Mouse (Mus musculus) MEL (cell line): ENCODE data around the gene Scn4a. TPM values are rescaled to one million over a fixed set of nuclear protein-coding genes. Genes with fewer than 3 reads are reported as not detected.

Source experiments
- DNase-seq: peaks from one replicate; pipeline ENCODE4 v3.0.0; 2011; ENCODE audit warnings: low read depth, low spot score
- H3K27ac ChIP-seq: 2 replicates; pipeline ENCODE4 v1.5.1; 2012; ENCODE audit warnings: low read depth, mild to moderate bottlenecking, control low read depth, low read length, moderate library complexity; ENCODE audit not compliant: control insufficient read depth
- H3K27me3 ChIP-seq, 2 experiments: fragments of 150-350 bp in 1 of 2; sonication (generic) in 1 of 2; 2 replicates each; pipeline ENCODE4 v1.6.1; 2012; ENCODE audit warnings: low read length in 2 of 2, mild to moderate bottlenecking in 2 of 2, improper control_type of control experiment in 1 of 2, moderate library complexity in 1 of 2; ENCODE audit not compliant: insufficient read depth in 2 of 2, control insufficient read depth in 1 of 2
- H3K36me3 ChIP-seq, 2 experiments: 2 replicates each; pipeline ENCODE4 v1.6.1; 2012 to 2014; ENCODE audit warnings: low read length in 2 of 2, improper control_type of control experiment in 1 of 2, inconsistent platforms in 1 of 2, mild to moderate bottlenecking in 1 of 2; ENCODE audit not compliant: insufficient read depth in 2 of 2, control insufficient read depth in 1 of 2
- H3K4me1 ChIP-seq, 2 experiments: fragments of 150-350 bp in 1 of 2; sonication (generic) in 1 of 2; 2 replicates each; pipeline ENCODE4 v1.6.1; 2012; ENCODE audit warnings: low read length in 2 of 2, improper control_type of control experiment in 1 of 2, mild to moderate bottlenecking in 1 of 2; ENCODE audit not compliant: insufficient read depth in 2 of 2, control insufficient read depth in 1 of 2
- H3K4me3 ChIP-seq, 2 experiments: fragments of 150-350 bp in 1 of 2; sonication (generic) in 1 of 2; 2 replicates each; pipeline ENCODE4 v1.5.1; 2012; ENCODE audit warnings: low read depth in 2 of 2, low read length in 2 of 2, mild to moderate bottlenecking in 2 of 2, moderate library complexity in 2 of 2, control low read depth in 1 of 2, improper control_type of control experiment in 1 of 2; ENCODE audit not compliant: control insufficient read depth in 1 of 2, insufficient read depth in 1 of 2
- H3K79me2 ChIP-seq: 2 replicates; pipeline ENCODE4 v1.6.1; 2012; ENCODE audit warnings: mild to moderate bottlenecking, low read length, moderate library complexity; ENCODE audit not compliant: control insufficient read depth, poor library complexity, insufficient read depth
- H3K9ac ChIP-seq: 2 replicates; pipeline ENCODE4 v1.6.1; 2012; ENCODE audit warnings: low read depth, mild to moderate bottlenecking, control low read depth, low read length, moderate library complexity; ENCODE audit not compliant: control insufficient read depth, poor library complexity, severe bottlenecking
- H3K9me3 ChIP-seq: fragments of 150-350 bp; sonication (generic); replicated peaks from 2 replicates; pipeline ENCODE4 v1.6.1; 2012; ENCODE audit warnings: mild to moderate bottlenecking, low read length, improper control_type of control experiment, moderate library complexity; ENCODE audit not compliant: insufficient read depth
- CHD1 ChIP-seq: IDR thresholded peaks from 2 replicates; pipeline ENCODE4 v1.6.1; 2012; ENCODE audit warnings: low read depth, mild to moderate bottlenecking, inconsistent platforms, low read length, improper control_type of control experiment
- CHD2 ChIP-seq: IDR thresholded peaks from 2 replicates; pipeline ENCODE4 v1.6.1; 2011; ENCODE audit warnings: low read length, improper control_type of control experiment
- CTCF ChIP-seq, 3 experiments: IDR thresholded peaks in 2 of 3; conservative IDR thresholded peaks in 1 of 3; 2 replicates each; pipeline ENCODE4 v1.5.1; 2011 to 2012; ENCODE audit warnings: low read length in 3 of 3, low read depth in 2 of 3, mild to moderate bottlenecking in 2 of 3, improper control_type of control experiment in 1 of 3, inconsistent platforms in 1 of 3, mixed read lengths in 1 of 3, moderate library complexity in 1 of 3; ENCODE audit not compliant: control insufficient read depth in 1 of 3, insufficient read depth in 1 of 3, poor library complexity in 1 of 3, severe bottlenecking in 1 of 3
- E2F4 ChIP-seq: IDR thresholded peaks from 2 replicates; pipeline ENCODE4 v1.6.1; 2011; ENCODE audit warnings: low read depth, low read length, improper control_type of control experiment, borderline replicate concordance
- ELF1 ChIP-seq: IDR thresholded peaks from 2 replicates; pipeline ENCODE4 v1.6.1; 2014; ENCODE audit warnings: low read depth, mild to moderate bottlenecking, inconsistent platforms, low read length, improper control_type of control experiment, moderate library complexity
- EP300 ChIP-seq, 2 experiments: IDR thresholded peaks; 2 replicates each; pipeline ENCODE4 v1.6.1; 2011; ENCODE audit warnings: improper control_type of control experiment in 2 of 2, low read length in 2 of 2, low read depth in 1 of 2, mild to moderate bottlenecking in 1 of 2
- ETS1 ChIP-seq: IDR thresholded peaks from 2 replicates; pipeline ENCODE4 v1.6.1; 2012; ENCODE audit warnings: low read depth, mild to moderate bottlenecking, inconsistent platforms, low read length, improper control_type of control experiment, moderate library complexity
- GATA1 ChIP-seq: IDR thresholded peaks from 2 replicates; pipeline ENCODE4 v1.6.1; 2011; ENCODE audit warnings: low read depth, low read length, improper control_type of control experiment
- HCFC1 ChIP-seq: IDR thresholded peaks from 2 replicates; pipeline ENCODE4 v1.6.1; 2012; ENCODE audit warnings: low read depth, mild to moderate bottlenecking, inconsistent platforms, low read length, improper control_type of control experiment, moderate library complexity
- JUND ChIP-seq: IDR thresholded peaks from 2 replicates; pipeline ENCODE4 v1.6.1; 2011; ENCODE audit warnings: low read depth, mild to moderate bottlenecking, improper control_type of control experiment, low read length
- KAT2A ChIP-seq: conservative IDR thresholded peaks from 2 replicates; pipeline ENCODE4 v1.6.1; 2012; ENCODE audit warnings: low read depth, low read length, improper control_type of control experiment, inconsistent platforms
- MEF2A ChIP-seq: IDR thresholded peaks from 2 replicates; pipeline ENCODE4 v1.6.1; 2014; ENCODE audit warnings: low read depth, mild to moderate bottlenecking, inconsistent platforms, low read length, improper control_type of control experiment; ENCODE audit not compliant: poor library complexity, insufficient replicate concordance, severe bottlenecking; ENCODE audit errors: extremely low read depth
- MYB ChIP-seq: IDR thresholded peaks from 2 replicates; pipeline ENCODE4 v1.6.1; 2011; ENCODE audit warnings: mild to moderate bottlenecking, low read depth, low read length, improper control_type of control experiment
- NRF1 ChIP-seq: IDR thresholded peaks from 2 replicates; pipeline ENCODE4 v1.6.1; 2014; ENCODE audit warnings: low read depth, mild to moderate bottlenecking, inconsistent platforms, low read length, improper control_type of control experiment, moderate library complexity; ENCODE audit not compliant: poor library complexity, insufficient read depth, severe bottlenecking
- RCOR1 ChIP-seq: IDR thresholded peaks from 2 replicates; pipeline ENCODE4 v1.6.1; 2012; ENCODE audit warnings: low read depth, mild to moderate bottlenecking, inconsistent platforms, low read length, improper control_type of control experiment
- SIN3A ChIP-seq: IDR thresholded peaks from 2 replicates; pipeline ENCODE4 v1.6.1; 2012; ENCODE audit warnings: low read length, improper control_type of control experiment, inconsistent platforms
- TAL1 ChIP-seq: IDR thresholded peaks from 2 replicates; pipeline ENCODE4 v1.6.1; 2012; ENCODE audit warnings: mild to moderate bottlenecking, inconsistent platforms, low read length, moderate library complexity, mixed read lengths
- TCF12 ChIP-seq: IDR thresholded peaks from 2 replicates; pipeline ENCODE4 v1.6.1; 2014; ENCODE audit warnings: low read depth, mild to moderate bottlenecking, inconsistent platforms, low read length, improper control_type of control experiment, moderate library complexity
- UBTF ChIP-seq: IDR thresholded peaks from 2 replicates; pipeline ENCODE4 v1.6.1; 2012; ENCODE audit warnings: low read depth, mild to moderate bottlenecking, inconsistent platforms, low read length, improper control_type of control experiment, moderate library complexity, borderline replicate concordance; ENCODE audit not compliant: insufficient read depth
- USF1 ChIP-seq: IDR thresholded peaks from 2 replicates; pipeline ENCODE4 v1.6.1; 2014; ENCODE audit warnings: low read depth, mild to moderate bottlenecking, inconsistent platforms, low read length, improper control_type of control experiment, moderate library complexity
- ZKSCAN1 ChIP-seq: IDR thresholded peaks from 2 replicates; pipeline ENCODE4 v1.6.1; 2012; ENCODE audit warnings: low read depth, mild to moderate bottlenecking, inconsistent platforms, low read length, improper control_type of control experiment, moderate library complexity
- ZMIZ1 ChIP-seq: IDR thresholded peaks from 2 replicates; pipeline ENCODE4 v1.6.1; 2012; ENCODE audit warnings: low read depth, mild to moderate bottlenecking, inconsistent platforms, low read length, improper control_type of control experiment, moderate library complexity
- polyA plus RNA-seq, 2 experiments: library from polyadenylated mRNA; stranded (reverse) in 1 of 2; unstranded in 1 of 2; fragments of >175 nt in 1 of 2; fragments of >200 nt in 1 of 2; gene quantifications; 2 replicates each; pipeline versions ENCODE4 v1.2.1 to v1.2.4; 2012; ENCODE audit warnings: low replicate concordance in 2 of 2, low read depth in 1 of 2; ENCODE audit not compliant: insufficient read length in 2 of 2, insufficient read depth in 1 of 2, missing spikeins in 1 of 2
- total RNA-seq: library from RNA; depleted of rRNA; stranded (reverse); fragments of 300-350 nt; gene quantifications from 2 replicates; pipeline ENCODE4 v1.2.3, GENCODE M21; 2012

The Scn4a gene
- total and polyA plus RNA-seq, 3 experiments: 0.04 to 0.15 TPM; not detected in 1

DNA sequence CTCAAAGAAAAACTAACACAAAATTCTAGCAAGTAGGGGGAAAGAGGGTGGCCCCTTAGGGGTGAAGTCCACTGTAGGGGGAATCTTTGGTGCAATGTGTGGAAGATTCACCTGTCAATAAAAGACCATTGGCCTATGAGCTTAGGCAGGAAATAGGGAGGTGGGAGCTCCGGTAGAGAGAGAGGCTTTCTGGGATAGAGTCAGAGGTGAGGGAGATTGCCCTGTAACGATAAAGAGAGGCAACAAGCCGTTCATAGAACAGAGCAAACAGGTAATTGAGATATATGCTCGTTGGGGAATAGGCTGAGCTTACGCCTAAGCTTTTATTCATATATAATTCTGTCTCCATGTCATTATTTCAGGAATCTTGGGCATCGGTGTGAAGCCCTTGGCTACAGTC, 33.9 kb upstream of the Scn4a start (continued):
- TF ChIP-seq ELF1 (no peak), CHD1 (no peak), NRF1 (no peak), ZMIZ1 (peak; percentile 68), MYB (no peak)
- TF ChIP-seq, all 39 proteins: peak for 16

DNA sequence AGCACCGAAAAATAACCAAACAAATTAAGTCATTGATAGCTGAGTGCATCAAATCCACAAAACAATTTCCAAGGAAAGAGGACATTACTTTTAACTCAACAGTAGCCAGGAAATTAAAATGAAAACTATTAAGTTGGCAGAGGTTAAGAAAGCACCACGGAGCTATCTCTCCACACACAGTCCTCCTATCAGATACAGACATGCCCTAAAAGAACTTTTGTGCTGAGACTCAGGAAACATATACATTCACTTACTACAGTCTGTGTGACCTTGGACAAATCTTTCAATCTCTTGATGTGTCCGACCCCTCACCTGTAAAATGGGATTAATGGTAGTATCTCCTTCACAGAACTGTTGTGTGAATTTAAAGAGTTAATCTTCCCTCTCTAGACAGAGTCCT, 33.3 kb upstream of the Scn4a start:
- Histone ChIP-seq H3K27ac (peak overlapping the region; percentile 96), H3K9ac (peak overlapping the region; percentile 46), H3K4me3 (peak overlapping the region; percentile 64 to 80), H3K9me3 (no peaks in the 10 kb centered on the region), H3K27me3 (no peaks in the 10 kb centered on the region), H3K4me1 (peaks cover 24 to 53% of the 10 kb centered on the region in 2 experiments), H3K36me3 (peaks cover 0 to 50% of the 10 kb centered on the region in 2 experiments; a peak in 2 of 4 replicates), H3K79me2 (peaks cover 14% of the 10 kb centered on the region)
- DNase-seq: peak; percentile 61
- TF ChIP-seq USF1 (no peak), JUND (no peak), ETS1 (peak; percentile 53), GATA1 (peak; percentile 74), EP300 (IDR thresholded peaks at IDR 0.05; ENCODE audit: low read depth in 1 of 2, low read length in 2 of 2) (peak in 1 of 2 experiments; percentile 61; a peak in 2 of 4 replicates), TAL1 (peak; percentile 46), RCOR1 (peak; percentile 19; the same call in 1 of the 2 replicates), TCF12 (peak; percentile 68; the same call in 1 of the 2 replicates), ZMIZ1 (no peak), HCFC1 (no peak), SIN3A (no peak; the same call in 1 of the 2 replicates), UBTF (no peak)

DNA sequence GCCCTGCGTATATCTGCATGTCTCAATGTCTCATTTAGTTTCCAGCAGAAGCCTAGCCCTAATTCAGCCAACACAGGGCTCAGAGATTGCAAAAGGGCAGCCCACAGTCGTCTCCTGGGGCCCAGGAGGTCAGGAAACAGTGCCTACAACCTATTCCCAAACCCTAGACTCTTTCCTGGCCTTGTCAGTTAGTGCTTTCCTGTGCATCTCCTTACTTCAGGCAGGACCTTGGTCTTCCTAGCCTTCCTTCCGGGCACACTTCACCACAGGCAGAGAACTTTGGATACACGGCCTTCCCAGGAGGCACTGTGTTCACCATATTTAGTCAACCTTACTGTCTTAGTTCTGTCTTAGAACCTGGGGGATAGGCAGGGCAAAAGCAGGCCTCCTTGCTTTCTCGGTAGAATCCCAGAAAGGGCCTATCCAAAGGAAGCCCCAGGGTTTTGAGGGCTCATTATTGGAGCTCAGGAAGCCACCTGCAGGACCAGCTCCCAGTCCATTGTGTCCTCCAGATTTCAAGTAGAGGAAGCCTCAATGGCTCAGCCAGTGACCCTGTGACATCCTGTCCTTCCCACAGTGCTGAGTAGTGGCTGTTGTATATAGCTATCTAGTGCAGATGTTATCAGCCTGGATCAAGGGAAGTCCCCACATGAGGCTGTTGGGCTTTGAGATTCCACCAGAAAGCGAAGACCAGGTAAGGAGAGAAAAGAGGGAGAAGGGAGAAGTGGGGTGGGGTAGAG, 30.1 kb upstream of the Scn4a start:
- TF ChIP-seq MEF2A (no peak), JUND (no peak), EP300 (IDR thresholded peaks at IDR 0.05; ENCODE audit: low read depth in 1 of 2, low read length in 2 of 2) (peak in 1 of 2 experiments; percentile 15; a peak in 1 of 4 replicates), CTCF (IDR thresholded peaks at IDR 0.05 in 2 of 3, conservative IDR thresholded peaks at IDR 0.05 in 1 of 3; ENCODE audit: control insufficient read depth in 1 of 3, insufficient read depth in 1 of 3, low read depth in 2 of 3, low read length in 3 of 3, poor library complexity in 1 of 3, severe bottlenecking in 1 of 3) (no peak), CHD2 (no peak), KAT2A (no peak), GATA1 (peak; percentile 42; the same call in 1 of the 2 replicates), E2F4 (no peak), ZKSCAN1 (no peak)
- H3K27ac ChIP-seq: peak overlapping the region; percentile 85
- H3K36me3 ChIP-seq: peaks cover 0 to 36% of the 10 kb centered on the region in 2 experiments; a peak in 2 of 4 replicates
- peaks cover 21% of the 10 kb centered on the region for H3K79me2 ChIP-seq
- H3K4me1 ChIP-seq: peaks cover 15 to 38% of the 10 kb centered on the region in 2 experiments
- no peaks in the 10 kb centered on the region for H3K9me3 ChIP-seq
- H3K9ac ChIP-seq: peak overlapping the region; percentile 24; the same call in 1 of the 2 replicates
- H3K27me3 ChIP-seq: no peaks in the 10 kb centered on the region
- no peak for DNase-seq
- peak overlapping the region in 1 of 2 experiments; percentile 57; a peak in 2 of 4 replicates for H3K4me3 ChIP-seq
